Mouse (Mus musculus) neural tube, embryonic 12.5 days (tissue): ENCODE measurements around the gene Rab6b. TPM values are rescaled to one million over a fixed set of nuclear protein-coding genes. Genes with fewer than 3 reads are reported as not detected.

ENCODE experiments used
- ATAC-seq: fragments of 200-750 bp; cut with Nextera tagmentation; 2 replicates; pipeline ENCODE4 v1.8.0; 2017; ENCODE audit warnings: low read depth, mild to moderate bottlenecking, moderate TSS enrichment, moderate library complexity; ENCODE audit not compliant: low FRiP score
- H3K27ac ChIP-seq: fragments of 300-500 bp; sonication (generic); 2 replicates; pipeline ENCODE4 v1.5.1; 2016
- H3K27me3 ChIP-seq: fragments of 300-500 bp; sonication (generic); replicated peaks from 2 replicates; pipeline ENCODE4 v1.6.1; 2016; ENCODE audit warnings: mild to moderate bottlenecking
- H3K36me3 ChIP-seq: fragments of 300-500 bp; sonication (generic); 2 replicates; pipeline ENCODE4 v1.6.1; 2016; ENCODE audit warnings: mild to moderate bottlenecking
- H3K4me1 ChIP-seq: fragments of 300-500 bp; sonication (generic); 2 replicates; pipeline ENCODE4 v1.6.1; 2016
- H3K4me2 ChIP-seq: fragments of 300-500 bp; sonication (generic); replicated peaks from 2 replicates; pipeline ENCODE4 v1.6.1; 2016; ENCODE audit warnings: mild to moderate bottlenecking
- H3K4me3 ChIP-seq: fragments of 300-500 bp; sonication (generic); 2 replicates; pipeline ENCODE4 v1.5.1; 2016
- H3K9ac ChIP-seq: fragments of 300-500 bp; sonication (generic); 2 replicates; pipeline ENCODE4 v1.6.1; 2016; ENCODE audit warnings: mild to moderate bottlenecking
- H3K9me3 ChIP-seq: fragments of 300-500 bp; sonication (generic); 2 replicates; pipeline ENCODE4 v1.6.1; 2016; ENCODE audit warnings: mild to moderate bottlenecking
- WGBS: fragments of 180-500 bp; shearing (Covaris S2); methylation state at CpG from one replicate; pipeline ENCODE4 v1.1.7; 2016; 5-methylcytosine and 5-hydroxymethylcytosine counted together
- polyA plus RNA-seq: library from polyadenylated mRNA; unstranded; fragments of >200 nt; fragmentation: Nextera tagmentation; extraction: Ambion mirVana; gene quantifications from 2 replicates; pipeline ENCODE4 v1.2.1, GENCODE M21; 2016

Gene Rab6b
- polyA plus RNA-seq = 55.5 and 61.1 TPM in 2 replicates

DNA sequence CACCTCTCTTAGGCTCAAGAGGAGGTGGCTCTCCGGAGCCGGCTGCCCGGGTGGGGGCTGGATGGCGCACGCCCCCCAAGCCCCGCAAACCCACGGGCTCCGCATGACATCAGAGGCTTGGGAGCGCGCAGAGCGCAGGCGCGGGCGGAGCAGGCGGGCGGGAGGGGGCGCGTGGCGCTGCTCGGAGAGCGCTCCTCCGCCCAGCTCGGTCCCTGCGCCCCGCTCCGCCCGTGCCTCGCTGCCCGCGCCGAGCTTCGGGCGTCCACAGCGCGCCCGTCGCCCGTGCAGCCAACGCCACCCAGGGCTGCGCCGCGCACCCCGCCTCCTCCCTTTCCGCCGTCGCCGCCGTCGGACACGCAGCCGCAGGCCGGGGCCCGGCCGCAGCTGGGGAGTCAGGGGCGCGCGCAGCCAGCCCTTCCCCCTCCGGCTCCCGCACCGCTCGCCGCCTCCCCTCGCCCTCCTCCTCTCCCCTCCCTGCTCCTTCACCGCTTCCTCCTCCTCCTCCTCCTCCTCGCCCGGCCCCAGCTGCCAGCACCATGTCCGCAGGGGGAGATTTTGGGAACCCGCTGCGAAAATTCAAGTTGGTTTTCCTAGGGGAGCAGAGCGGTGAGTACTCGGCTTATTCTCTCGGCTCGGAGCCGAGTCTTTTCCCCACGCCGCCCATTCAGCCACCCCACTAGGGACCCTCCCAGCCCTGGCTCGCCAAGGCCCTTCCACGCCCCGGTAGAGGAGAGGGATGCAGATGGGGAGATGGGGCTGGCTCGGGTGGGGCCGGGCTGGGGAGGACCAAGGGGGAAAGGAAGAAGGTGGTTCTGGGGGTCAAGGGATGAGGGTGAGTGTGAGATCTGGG is at the start of gene Rab6b:
Gene Rab6b, plus strand, starts transcription at position 167 of the 850 bp plus-strand sequence.
- H3K27me3 ChIP-seq = peaks cover 14% of the 10 kb centered on the region; the same call in 1 of the 2 replicates
- peak within 1 kb of the TSS; percentile 90 for H3K27ac ChIP-seq
- peak within 1 kb of the TSS; percentile 86 for H3K4me2 ChIP-seq
- H3K36me3 ChIP-seq = no peaks in the 10 kb centered on the region
- peak; percentile 67 for ATAC-seq
- H3K4me3 ChIP-seq = peak within 1 kb of the TSS; percentile 64
- WGBS = under 1% methylated on average over 79 of the region's 81 CpGs
- H3K9ac ChIP-seq = peak within 1 kb of the TSS; percentile 89
- H3K9me3 ChIP-seq = no peaks in the 10 kb centered on the region
- peaks cover 47% of the 10 kb centered on the region for H3K4me1 ChIP-seq

DNA sequence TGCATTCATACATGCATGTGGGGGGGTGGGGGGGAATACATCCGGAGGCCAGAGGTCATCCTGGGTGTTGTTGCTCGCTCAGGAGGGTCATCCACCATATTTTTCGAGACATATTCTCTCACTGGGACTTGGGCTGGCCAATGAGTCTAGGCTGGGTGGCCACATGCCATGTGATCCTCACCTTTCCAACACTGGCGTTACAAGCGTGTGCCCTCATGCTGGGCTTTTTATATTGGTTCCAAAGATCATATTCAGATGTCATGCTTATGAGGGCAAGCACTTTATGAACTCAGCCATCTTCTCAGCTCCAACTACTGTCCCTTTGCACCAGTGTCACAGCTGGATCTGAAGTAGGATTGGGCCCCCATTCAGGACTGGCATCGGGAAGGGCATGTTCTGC is 48.0 kb upstream of the Rab6b start:
- no peak overlapping the region for H3K4me2 ChIP-seq
- H3K9ac ChIP-seq = no peak overlapping the region
- ATAC-seq = no peak
- no peak overlapping the region for H3K27ac ChIP-seq
- H3K36me3 ChIP-seq = no peaks in the 10 kb centered on the region
- 89% methylated on average over 6 of the region's 6 CpGs for WGBS
- no peak overlapping the region for H3K4me3 ChIP-seq
- no peaks in the 10 kb centered on the region for H3K9me3 ChIP-seq
- no peaks in the 10 kb centered on the region for H3K27me3 ChIP-seq
- no peaks in the 10 kb centered on the region for H3K4me1 ChIP-seq

DNA sequence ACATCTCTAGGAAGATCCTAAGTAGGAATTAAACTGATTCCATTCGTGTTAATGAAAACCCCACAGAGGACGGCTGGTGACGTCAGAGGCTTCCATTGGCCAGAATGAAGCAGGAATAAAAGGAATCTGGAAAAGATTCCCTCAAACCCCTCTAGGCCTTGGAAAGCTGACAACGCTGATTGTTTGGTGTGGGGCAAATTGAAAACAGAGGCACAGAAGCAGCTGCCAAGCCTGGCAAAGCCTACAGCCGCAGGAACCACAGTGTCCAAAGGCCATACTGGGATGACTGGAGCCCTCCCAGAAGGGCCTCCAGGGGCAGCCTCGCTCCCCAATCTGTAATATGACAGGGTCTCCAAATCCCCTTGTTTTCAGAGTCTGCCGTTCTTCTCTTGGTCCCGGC is 44.7 kb upstream of the Rab6b start:
- H3K27me3 ChIP-seq = no peaks in the 10 kb centered on the region
- H3K36me3 ChIP-seq = no peaks in the 10 kb centered on the region
- ATAC-seq = no peak
- no peak overlapping the region for H3K9ac ChIP-seq
- no peak overlapping the region for H3K4me2 ChIP-seq
- H3K9me3 ChIP-seq = no peaks in the 10 kb centered on the region
- no peaks in the 10 kb centered on the region for H3K4me1 ChIP-seq
- H3K4me3 ChIP-seq = no peak overlapping the region
- WGBS = 88% methylated on average over 8 of the region's 8 CpGs
- H3K27ac ChIP-seq = no peak overlapping the region

DNA sequence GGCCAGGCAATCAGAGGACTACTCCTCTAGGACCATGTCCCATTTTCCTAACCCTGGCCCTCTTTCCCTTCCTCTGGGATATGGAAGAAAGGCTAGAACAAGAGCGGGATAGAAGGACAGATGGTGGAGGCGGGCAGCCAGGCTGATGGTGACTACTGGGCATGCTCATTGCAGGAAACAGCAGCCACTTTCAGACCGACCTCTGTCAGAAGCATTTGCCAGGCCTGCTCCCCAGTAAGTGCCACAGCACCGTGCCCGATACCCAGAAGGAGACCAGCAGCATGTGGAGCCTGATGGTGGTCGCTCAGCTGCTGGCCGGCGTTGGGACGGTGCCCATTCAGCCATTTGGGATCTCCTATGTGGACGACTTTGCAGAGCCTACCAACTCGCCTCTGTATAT is 43.9 kb upstream of the Rab6b start:
- Histone ChIP-seq H3K9me3 (no peaks in the 10 kb centered on the region), H3K4me2 (no peak overlapping the region), H3K9ac (no peak overlapping the region), H3K36me3 (no peaks in the 10 kb centered on the region), H3K4me1 (no peaks in the 10 kb centered on the region), H3K4me3 (no peak overlapping the region), H3K27ac (no peak overlapping the region), H3K27me3 (no peaks in the 10 kb centered on the region)
- 92% methylated on average over 11 of the region's 11 CpGs for WGBS
- ATAC-seq = no peak

- 93% methylated on average over 8 of the region's 8 CpGs for WGBS
- Histone ChIP-seq H3K4me3 (no peak overlapping the region), H3K27ac (no peak overlapping the region), H3K9ac (no peak overlapping the region), H3K36me3 (no peaks in the 10 kb centered on the region), H3K27me3 (no peaks in the 10 kb centered on the region), H3K9me3 (no peaks in the 10 kb centered on the region), H3K4me2 (no peak overlapping the region), H3K4me1 (no peaks in the 10 kb centered on the region)
- no peak for ATAC-seq
Observed at GRCm38 (mm10) chr9:103068769-103069168, 42.8 kb upstream of the Rab6b start.

GRCm38 (mm10) chr9:103071541-103072203 is 39.9 kb upstream of the Rab6b start:
- WGBS = 88% methylated on average over 7 of the region's 7 CpGs

DNA sequence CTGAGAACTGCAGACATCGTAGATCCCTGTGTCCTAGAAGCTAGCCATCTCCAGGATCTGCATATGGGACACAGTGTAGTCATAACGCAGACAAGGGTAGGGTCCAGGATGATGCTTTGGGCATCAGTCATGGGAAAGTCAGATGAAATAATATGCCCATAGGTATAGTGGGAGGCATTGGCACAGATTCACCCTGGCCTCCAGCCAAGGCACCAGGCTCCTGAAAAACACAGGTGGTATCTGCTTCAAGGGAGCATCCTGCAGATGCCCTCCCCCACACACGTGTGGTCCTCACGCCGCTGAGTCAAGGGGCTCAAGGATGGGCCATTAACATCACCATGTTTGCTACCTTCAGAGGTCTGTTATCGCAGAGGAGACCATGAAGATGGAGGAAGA is 39.4 kb upstream of the Rab6b start:
- 92% methylated on average over 6 of the region's 6 CpGs for WGBS
- Histone ChIP-seq H3K9me3 (no peaks in the 10 kb centered on the region), H3K4me3 (no peak overlapping the region), H3K4me2 (no peak overlapping the region), H3K27me3 (no peaks in the 10 kb centered on the region), H3K4me1 (no peaks in the 10 kb centered on the region), H3K9ac (no peak overlapping the region), H3K36me3 (no peaks in the 10 kb centered on the region), H3K27ac (no peak overlapping the region)
- no peak for ATAC-seq

More at GRCm38 (mm10) chr9:103071541-103072203, 39.9 kb upstream of the Rab6b start:
- Histone ChIP-seq H3K4me3 (no peak overlapping the region), H3K9me3 (no peaks in the 10 kb centered on the region), H3K4me1 (no peaks in the 10 kb centered on the region), H3K9ac (no peak overlapping the region), H3K27ac (no peak overlapping the region), H3K27me3 (no peaks in the 10 kb centered on the region), H3K36me3 (no peaks in the 10 kb centered on the region), H3K4me2 (no peak overlapping the region)
- no peak for ATAC-seq

DNA sequence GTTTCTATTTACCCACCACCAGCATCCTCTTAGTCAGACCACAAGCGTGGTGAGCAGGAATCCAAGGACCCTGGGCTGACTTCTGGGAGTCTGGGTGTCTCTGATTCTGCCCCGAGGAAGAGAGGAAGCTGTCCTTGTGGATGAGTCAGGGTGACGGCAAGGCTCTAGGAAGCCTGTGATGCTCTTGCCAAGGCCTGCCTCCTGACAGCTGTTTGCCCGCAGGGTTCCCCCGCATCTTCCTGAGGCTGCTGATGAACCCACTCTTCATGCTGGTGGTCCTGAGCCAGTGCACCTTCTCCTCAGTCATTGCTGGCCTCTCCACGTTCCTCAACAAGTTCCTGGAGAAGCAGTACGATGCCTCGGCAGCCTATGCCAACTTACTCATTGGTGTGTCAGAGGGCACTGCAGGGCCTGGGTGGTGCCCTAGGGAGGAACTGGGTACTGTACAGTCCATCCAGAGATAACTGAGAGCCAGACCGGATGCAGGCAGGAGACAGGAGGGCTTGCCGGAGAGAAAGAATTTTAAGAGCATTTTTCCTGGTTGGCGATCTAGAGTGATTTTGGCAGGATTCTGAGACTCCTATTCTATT is 38.6 kb upstream of the Rab6b start:
- no peak for ATAC-seq
- no peak overlapping the region for H3K27ac ChIP-seq
- no peak overlapping the region for H3K4me2 ChIP-seq
- no peak overlapping the region for H3K4me3 ChIP-seq
- 87% methylated on average over 11 of the region's 11 CpGs for WGBS
- no peaks in the 10 kb centered on the region for H3K4me1 ChIP-seq
- H3K9me3 ChIP-seq = no peaks in the 10 kb centered on the region
- no peak overlapping the region for H3K9ac ChIP-seq
- H3K27me3 ChIP-seq = no peaks in the 10 kb centered on the region
- H3K36me3 ChIP-seq = no peaks in the 10 kb centered on the region

GRCm38 (mm10) chr9:103076836-103077531 is 34.6 kb upstream of the Rab6b start:
- 82% methylated on average over 21 of the region's 21 CpGs for WGBS
- no peaks in the 10 kb centered on the region for H3K36me3 ChIP-seq

DNA sequence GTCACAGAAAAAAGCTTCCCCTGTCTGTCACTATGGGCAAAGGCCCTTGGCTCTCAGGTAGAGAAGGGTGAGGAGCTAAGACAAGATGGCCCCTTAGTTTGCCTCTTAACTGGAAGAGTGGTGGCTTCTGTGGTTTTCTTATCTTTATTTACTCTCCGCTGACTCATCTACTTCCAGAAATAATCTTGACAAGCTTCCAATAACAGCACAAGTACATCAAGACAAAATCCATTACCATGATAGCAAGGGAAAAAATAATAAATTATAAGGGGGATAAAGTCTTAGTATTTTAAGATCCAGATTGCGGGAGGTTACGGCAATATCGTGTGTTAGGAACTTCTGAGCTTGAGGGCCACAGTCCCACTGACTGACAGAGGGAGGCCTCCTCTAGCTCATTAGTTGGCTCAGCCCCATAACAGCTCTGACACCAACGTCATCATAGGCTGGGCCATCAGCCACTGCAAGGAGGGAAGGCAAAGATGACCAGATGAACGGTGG is 33.3 kb upstream of the Rab6b start:
- Histone ChIP-seq H3K4me1 (no peaks in the 10 kb centered on the region), H3K4me2 (no peak overlapping the region), H3K9ac (no peak overlapping the region), H3K36me3 (no peaks in the 10 kb centered on the region), H3K27ac (no peak overlapping the region), H3K27me3 (no peaks in the 10 kb centered on the region), H3K4me3 (no peak overlapping the region), H3K9me3 (no peaks in the 10 kb centered on the region)
- 95% methylated on average over 6 of the region's 6 CpGs for WGBS
- ATAC-seq = no peak

More at GRCm38 (mm10) chr9:103076836-103077531, 34.6 kb upstream of the Rab6b start:
- Histone ChIP-seq H3K4me2 (no peak overlapping the region), H3K27ac (no peak overlapping the region), H3K9ac (no peak overlapping the region), H3K9me3 (no peaks in the 10 kb centered on the region), H3K27me3 (no peaks in the 10 kb centered on the region), H3K4me3 (no peak overlapping the region), H3K4me1 (no peaks in the 10 kb centered on the region)
- no peak for ATAC-seq

- H3K9me3 ChIP-seq = no peaks in the 10 kb centered on the region
- H3K4me2 ChIP-seq = no peak overlapping the region
- no peaks in the 10 kb centered on the region for H3K27me3 ChIP-seq
- no peak overlapping the region for H3K4me3 ChIP-seq
- no peaks in the 10 kb centered on the region for H3K4me1 ChIP-seq
- no peak overlapping the region for H3K27ac ChIP-seq
- H3K9ac ChIP-seq = no peak overlapping the region
- 88% methylated on average over 3 of the region's 3 CpGs for WGBS
- no peak for ATAC-seq
- no peaks in the 10 kb centered on the region for H3K36me3 ChIP-seq
Observed at GRCm38 (mm10) chr9:103080211-103080610, 31.4 kb upstream of the Rab6b start.
